Mouse (Mus musculus) heart, adult 2 months (tissue): ENCODE measurements at regions not wholly inside any gene's neighbourhood (a gene's known extent, or its start where the extent isn't known, plus 50 kb on each side); places are given as distances from the start of the nearest gene placed in this dataset.

Experiments used
- CTCF ChIP-seq: fragments of 200-600 bp; IDR thresholded peaks from 2 replicates; pipeline ENCODE4 v1.8.1; 2022; ENCODE audit warnings: antibody characterized with exemption, mild to moderate bottlenecking, moderate library complexity
- POLR2A ChIP-seq: fragments of 200-500 bp; IDR thresholded peaks from 2 replicates; pipeline ENCODE4 v1.6.1; 2011; ENCODE audit warnings: mild to moderate bottlenecking, low read depth, low read length, control low read depth; ENCODE audit not compliant: insufficient read depth

DNA sequence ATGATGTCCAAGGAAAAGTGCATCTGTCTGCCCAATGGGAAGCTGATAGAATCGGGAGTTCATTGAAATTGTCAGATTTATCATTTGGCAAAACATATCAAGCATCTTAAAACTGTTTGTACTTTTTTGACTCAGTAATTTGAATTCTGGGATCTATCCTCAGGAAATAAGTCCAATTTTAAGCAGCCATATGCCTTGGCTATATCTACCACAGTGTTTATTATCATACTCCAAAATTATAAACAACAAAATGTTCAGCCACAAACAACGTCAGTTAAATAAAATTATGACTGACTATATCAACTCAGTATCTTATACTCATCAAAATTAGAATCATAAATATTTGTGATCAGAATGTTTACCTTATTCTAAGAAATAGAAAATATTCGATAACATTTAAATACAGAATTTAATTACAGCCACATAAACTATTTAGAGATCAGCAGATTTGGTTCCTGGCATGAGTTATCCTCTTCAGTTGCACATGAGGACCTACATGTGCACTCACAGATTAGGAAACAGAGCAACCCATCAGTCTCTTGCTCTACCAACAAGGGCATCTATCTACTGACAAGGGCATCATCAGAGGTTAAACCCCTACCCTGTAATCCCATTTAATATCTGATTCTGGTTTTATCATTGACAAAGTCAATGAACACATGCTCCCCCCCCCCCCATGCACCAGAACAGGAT lies 451.9 kb upstream of the Sphkap start:
- TF ChIP-seq POLR2A = no peak
- TF ChIP-seq CTCF = no peak
